Mouse (Mus musculus) ovary, adult 10 weeks (tissue): Measurements from ENCODE around the gene Txn2. TPM values are rescaled to one million over a fixed set of nuclear protein-coding genes. Genes with fewer than 3 reads are reported as not detected.

Experiments
- polyA plus RNA-seq: library from polyadenylated mRNA; stranded (reverse); fragments of 350-450 nt; fragmentation: Illumina TruSeq; extraction: RNeasy Lipid Tissue Mini Kit (QIAGEN cat#74804); gene quantifications from one replicate; pipeline ENCODE4 v1.2.3, GENCODE M21; 2014

The Txn2 gene
- polyA plus RNA-seq = 46.9 TPM

DNA sequence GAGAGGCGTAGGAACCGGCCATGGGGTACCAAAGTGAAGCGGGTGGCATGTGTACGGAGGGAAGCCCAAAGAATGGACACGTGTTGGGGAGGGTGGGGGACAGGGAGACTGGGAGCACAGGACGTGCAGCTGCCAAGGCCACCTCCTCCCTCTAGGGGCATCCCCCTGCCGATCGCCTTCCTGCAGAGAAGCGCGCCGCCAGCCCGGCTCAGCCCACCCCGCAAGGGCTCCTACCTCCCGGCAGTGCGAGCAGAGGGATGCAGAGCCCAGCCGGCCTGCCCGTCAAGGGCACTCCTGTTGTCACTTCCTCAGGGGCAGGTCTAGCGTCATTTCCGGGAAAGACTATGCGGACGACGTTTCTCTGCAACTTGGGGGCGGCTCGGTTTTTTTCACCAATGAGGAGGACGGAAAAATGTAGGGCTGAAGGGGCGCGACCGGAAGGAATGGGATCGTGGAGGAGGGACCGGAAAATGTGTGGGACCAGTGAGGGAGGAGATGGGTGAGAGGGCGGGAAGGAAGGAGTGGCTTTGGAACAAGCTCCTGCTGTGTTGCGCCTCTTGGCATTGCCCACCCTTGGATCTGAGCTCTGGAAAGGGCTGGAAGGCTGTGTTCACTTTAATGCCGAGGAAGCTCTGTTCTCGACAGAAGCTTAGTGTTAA, at the start of gene Txn2:
Txn2 (minus strand) TSS at position 334 of the 659 bp plus-strand sequence.

DNA sequence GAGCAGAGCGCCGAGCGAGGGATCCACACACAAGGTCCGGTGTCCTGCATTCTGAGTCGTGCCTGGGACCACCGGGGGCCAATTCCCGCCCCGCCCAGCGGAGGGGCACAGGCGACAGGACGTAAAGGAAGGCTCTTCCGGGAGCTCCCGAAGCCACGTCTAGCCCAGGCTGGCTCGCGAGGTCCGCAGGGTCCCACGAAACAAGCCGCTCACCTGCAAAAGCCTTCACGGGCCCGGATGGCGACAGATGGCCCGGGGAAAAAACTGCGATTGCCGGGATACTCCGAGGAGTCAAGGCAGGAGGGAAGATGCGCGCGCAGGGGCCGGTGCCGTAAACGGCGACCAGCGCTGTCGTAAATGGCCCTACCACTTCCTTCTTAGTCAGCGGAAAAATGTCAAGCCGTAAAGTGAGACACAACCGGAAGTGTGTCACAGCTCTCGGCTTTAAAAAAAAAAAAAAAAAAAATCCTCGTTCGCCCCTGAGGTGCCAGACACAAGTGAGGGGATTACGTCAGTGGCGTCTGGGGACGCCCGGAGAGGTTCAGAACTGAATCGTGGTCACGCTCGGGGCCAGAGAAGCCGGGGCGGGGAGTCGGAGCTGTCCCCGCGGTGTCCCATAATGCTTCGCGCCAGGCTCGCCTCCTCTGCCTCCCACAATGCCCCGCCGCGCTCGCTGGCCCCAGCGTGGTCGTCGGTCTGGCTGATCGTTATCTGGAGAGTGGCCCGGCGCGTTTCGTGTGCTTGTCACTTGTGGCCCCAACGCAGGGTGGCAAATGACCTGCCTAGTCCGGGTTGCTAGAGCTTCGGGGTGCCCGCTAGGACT, 41.9 kb upstream of the Txn2 start, which contains the start of gene Eif3d:
Eif3d (minus strand) TSS at position 344 of the 823 bp plus-strand sequence.

DNA sequence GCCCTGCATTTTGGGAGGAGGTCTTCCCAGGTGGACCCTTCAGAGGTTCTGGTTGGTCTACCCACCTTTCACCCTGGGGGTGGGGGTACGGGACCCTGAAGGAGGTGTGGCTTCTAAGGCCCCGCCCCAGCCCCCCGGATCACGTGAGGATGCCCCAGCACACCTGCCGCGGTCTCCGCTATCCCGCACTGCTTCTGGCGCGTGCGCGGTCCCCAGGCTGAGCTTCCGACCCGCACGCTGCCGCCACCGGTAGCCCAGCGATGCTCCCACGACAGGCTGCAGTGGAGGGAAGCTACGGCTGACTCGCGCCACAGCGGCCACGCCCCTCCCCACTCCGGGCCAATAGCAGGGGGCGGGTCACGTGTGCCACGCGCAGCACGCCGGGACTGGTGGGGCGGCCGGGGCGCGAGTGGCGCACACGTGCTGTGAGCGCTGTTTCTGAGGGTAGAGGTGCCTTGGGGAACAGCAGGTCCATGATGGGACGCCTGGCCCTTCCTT, 27.6 kb upstream of the Txn2 start, which contains the start of gene Foxred2:
Foxred2 (minus strand) TSS at position 319 of the 498 bp plus-strand sequence.

Other genes starting within 250 kb of the Txn2 start
- 3.9 TPM for gene Apol7e, start 230.1 kb downstream of the Txn2 start, polyA plus RNA-seq
- gene Apol9b, start 200.0 kb downstream of the Txn2 start, polyA plus RNA-seq = not detected
- gene Apol8, start 172.0 kb downstream of the Txn2 start, polyA plus RNA-seq = not detected
- gene Myh9, start 86.8 kb downstream of the Txn2 start, polyA plus RNA-seq = 12.1 TPM
- 3.2 TPM for gene Foxred2, start 27.7 kb upstream of the Txn2 start, polyA plus RNA-seq
- gene Eif3d, start 41.8 kb upstream of the Txn2 start, polyA plus RNA-seq = 37.4 TPM
- gene Cacng2, start 191.0 kb upstream of the Txn2 start, polyA plus RNA-seq = not detected
- gene Ift27, start 245.1 kb upstream of the Txn2 start, polyA plus RNA-seq = 9.2 TPM